Mouse (Mus musculus): Measurements from ENCODE around the gene Myrip. TPM values are rescaled to one million over a fixed set of nuclear protein-coding genes. Genes with fewer than 3 reads are reported as not detected.

Gene Myrip
- polyA plus RNA-seq, 1 experiment from 2014 or later = 0.34 TPM

DNA sequence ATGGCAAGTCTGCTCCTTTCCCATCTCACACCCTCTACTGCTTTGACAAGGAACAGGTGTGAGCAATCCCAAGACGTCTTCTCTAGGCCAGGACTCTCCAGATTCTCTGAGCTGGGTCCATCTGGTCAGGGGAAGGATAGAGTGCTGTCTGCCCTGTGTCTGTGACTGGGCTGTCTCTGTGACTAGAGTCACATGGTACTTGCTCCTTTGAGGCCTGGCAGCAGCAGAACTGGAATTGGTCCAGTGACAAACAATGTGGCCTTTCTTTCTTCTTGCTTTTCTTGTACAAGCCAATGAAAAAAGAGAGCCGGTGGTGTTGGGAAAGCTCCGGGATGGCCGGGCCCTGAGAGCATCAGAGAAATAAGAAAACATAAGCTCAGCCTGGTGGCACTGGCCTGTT is 47.8 kb downstream of the Myrip start:
- Histone ChIP-seq H3K36me3 (ENCODE audit: insufficient read depth, low read length) (no peaks in the 10 kb centered on the region), H3K9me3 (replicated peaks; ENCODE audit: low read length) (no peaks in the 10 kb centered on the region), H3K4me2 (ENCODE audit: low read length) (no peak overlapping the region), H3K27ac (no peak overlapping the region), H3K27me3 (ENCODE audit: insufficient read depth, low read length) (no peaks in the 10 kb centered on the region), H3K9ac (ENCODE audit: low read depth, low read length) (no peak overlapping the region), H3K4me3 (replicated peaks; ENCODE audit: low read depth, low read length) (no peak overlapping the region), H3K4me1 (replicated peaks; ENCODE audit: insufficient read depth, low read length) (0 out of 2 replicates have a peak, but pooled peaks cover 3% of the 10 kb centered on the region)
- TF ChIP-seq CTCF (IDR thresholded peaks at IDR 0.05; ENCODE audit: low read depth) = no peak
- 53% methylated on average over 4 of the region's 4 CpGs for WGBS
- no peak for DNase-seq (ENCODE audit: low spot score)
- ATAC-seq (replicated peaks; ENCODE audit: low FRiP score, low read depth) = no peak

- Histone ChIP-seq H3K9ac (ENCODE audit: low read depth, low read length) (no peak overlapping the region), H3K9me3 (replicated peaks; ENCODE audit: low read length) (no peaks in the 10 kb centered on the region), H3K4me1 (replicated peaks; ENCODE audit: insufficient read depth, low read length) (0 out of 2 replicates have a peak, but pooled peaks cover 3% of the 10 kb centered on the region), H3K4me3 (replicated peaks; ENCODE audit: low read depth, low read length) (no peak overlapping the region), H3K27ac (peak overlapping the region; percentile 31; the same call in 1 of the 2 replicates), H3K36me3 (ENCODE audit: insufficient read depth, low read length) (no peaks in the 10 kb centered on the region), H3K27me3 (ENCODE audit: insufficient read depth, low read length) (no peaks in the 10 kb centered on the region), H3K4me2 (ENCODE audit: low read length) (no peak overlapping the region)
- TF ChIP-seq CTCF (IDR thresholded peaks at IDR 0.05; ENCODE audit: low read depth) = no peak
- DNase-seq (ENCODE audit: low spot score) (peak; percentile 7), ATAC-seq (replicated peaks; ENCODE audit: low FRiP score, low read depth) (no peak)
- 30% methylated on average over 6 of the region's 6 CpGs for WGBS
Measured at GRCm38 (mm10) chr9:120350346-120350745, 49.0 kb downstream of the Myrip start.

DNA sequence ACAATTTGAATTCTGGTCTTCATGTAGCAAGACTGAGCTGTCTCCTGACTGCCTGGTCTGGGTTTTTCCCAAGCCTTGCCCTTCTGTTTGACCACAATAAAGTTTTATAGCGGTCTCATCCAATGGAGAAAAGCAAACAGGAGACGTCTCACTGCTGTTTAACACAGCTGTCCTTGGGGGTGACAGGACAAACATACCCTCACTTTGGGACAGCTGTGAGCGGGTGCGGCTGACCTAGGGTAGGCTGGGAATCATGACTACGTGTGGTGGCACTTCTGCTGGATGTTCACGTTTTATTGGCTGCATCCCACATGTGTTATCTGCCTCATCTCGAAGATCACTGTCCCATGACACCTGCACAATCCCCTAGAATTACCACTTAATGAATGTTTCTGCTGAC is 49.7 kb downstream of the Myrip start:
- DNase-seq (ENCODE audit: low spot score) = peak; percentile 33
- no peaks in the 10 kb centered on the region for H3K36me3 ChIP-seq (ENCODE audit: insufficient read depth, low read length)
- H3K9ac ChIP-seq (ENCODE audit: low read depth, low read length) = no peak overlapping the region
- 19% methylated on average over 7 of the region's 7 CpGs for WGBS
- no peaks in the 10 kb centered on the region for H3K27me3 ChIP-seq (ENCODE audit: insufficient read depth, low read length)
- H3K9me3 ChIP-seq (replicated peaks; ENCODE audit: low read length) = no peaks in the 10 kb centered on the region
- ATAC-seq (replicated peaks; ENCODE audit: low FRiP score, low read depth) = no peak
- no peak overlapping the region for H3K27ac ChIP-seq
- no peak overlapping the region for H3K4me2 ChIP-seq (ENCODE audit: low read length)
- 0 out of 2 replicates have a peak, but pooled peaks cover 3% of the 10 kb centered on the region for H3K4me1 ChIP-seq (replicated peaks; ENCODE audit: insufficient read depth, low read length)
- no peak overlapping the region for H3K4me3 ChIP-seq (replicated peaks; ENCODE audit: low read depth, low read length)
- TF ChIP-seq CTCF (IDR thresholded peaks at IDR 0.05; ENCODE audit: low read depth) = no peak

GRCm38 (mm10) chr9:120351474-120351873 is 50.2 kb downstream of the Myrip start:
- Histone ChIP-seq H3K36me3 (ENCODE audit: insufficient read depth, low read length) (no peaks in the 10 kb centered on the region), H3K9me3 (replicated peaks; ENCODE audit: low read length) (no peaks in the 10 kb centered on the region), H3K4me1 (replicated peaks; ENCODE audit: insufficient read depth, low read length) (no peaks in the 10 kb centered on the region), H3K4me2 (ENCODE audit: low read length) (no peak overlapping the region), H3K27ac (no peak overlapping the region), H3K4me3 (replicated peaks; ENCODE audit: low read depth, low read length) (no peak overlapping the region), H3K9ac (ENCODE audit: low read depth, low read length) (no peak overlapping the region), H3K27me3 (ENCODE audit: insufficient read depth, low read length) (no peaks in the 10 kb centered on the region)
- no peak for DNase-seq (ENCODE audit: low spot score)
- TF ChIP-seq CTCF (IDR thresholded peaks at IDR 0.05; ENCODE audit: low read depth) = no peak
- no peak for ATAC-seq (replicated peaks; ENCODE audit: low FRiP score, low read depth)
- 59% methylated on average over 8 of the region's 8 CpGs for WGBS

GRCm38 (mm10) chr9:120353036-120353435 is 51.7 kb downstream of the Myrip start:
- ATAC-seq (replicated peaks; ENCODE audit: low FRiP score, low read depth) = no peak
- H3K4me2 ChIP-seq (ENCODE audit: low read length) = no peak overlapping the region
- H3K9me3 ChIP-seq (replicated peaks; ENCODE audit: low read length) = no peaks in the 10 kb centered on the region
- H3K27ac ChIP-seq = no peak overlapping the region
- no peaks in the 10 kb centered on the region for H3K36me3 ChIP-seq (ENCODE audit: insufficient read depth, low read length)
- no peaks in the 10 kb centered on the region for H3K4me1 ChIP-seq (replicated peaks; ENCODE audit: insufficient read depth, low read length)
- no peak overlapping the region for H3K4me3 ChIP-seq (replicated peaks; ENCODE audit: low read depth, low read length)
- no peak overlapping the region for H3K9ac ChIP-seq (ENCODE audit: low read depth, low read length)
- TF ChIP-seq CTCF (IDR thresholded peaks at IDR 0.05; ENCODE audit: low read depth) = no peak
- H3K27me3 ChIP-seq (ENCODE audit: insufficient read depth, low read length) = no peaks in the 10 kb centered on the region
- 77% methylated on average over 4 of the region's 4 CpGs for WGBS
- no peak for DNase-seq (ENCODE audit: low spot score)

- no peak for DNase-seq (ENCODE audit: low spot score)
- H3K9me3 ChIP-seq (replicated peaks; ENCODE audit: low read length) = no peaks in the 10 kb centered on the region
- peak; percentile 26; the same call in 1 of the 2 replicates for TF ChIP-seq CTCF (IDR thresholded peaks at IDR 0.05; ENCODE audit: low read depth)
- H3K9ac ChIP-seq (ENCODE audit: low read depth, low read length) = no peak overlapping the region
- H3K27me3 ChIP-seq (ENCODE audit: insufficient read depth, low read length) = no peaks in the 10 kb centered on the region
- no peak for ATAC-seq (replicated peaks; ENCODE audit: low FRiP score, low read depth)
- H3K27ac ChIP-seq = no peak overlapping the region
- H3K4me2 ChIP-seq (ENCODE audit: low read length) = no peak overlapping the region
- no peak overlapping the region for H3K4me3 ChIP-seq (replicated peaks; ENCODE audit: low read depth, low read length)
- no peaks in the 10 kb centered on the region for H3K36me3 ChIP-seq (ENCODE audit: insufficient read depth, low read length)
- no peaks in the 10 kb centered on the region for H3K4me1 ChIP-seq (replicated peaks; ENCODE audit: insufficient read depth, low read length)
- WGBS = 84% methylated on average over 3 of the region's 3 CpGs
Measured at GRCm38 (mm10) chr9:120353967-120354366, 52.7 kb downstream of the Myrip start.
